Mouse (Mus musculus): ENCODE results near the gene Tubb4b. TPM values are rescaled to one million over a fixed set of nuclear protein-coding genes. Genes with fewer than 3 reads are reported as not detected.
A peak's percentile ranks its signal among the peaks of the same experiment; 100 is the strongest.

Tubb4b gene
- total and polyA plus RNA-seq, 3 experiments = 183 to 1,037 (median 979) TPM

GRCm38 (mm10) chr2:25234050-25234449 is 9.5 kb upstream of the Tubb4b start, which contains the start of gene Slc34a3:
TSS of gene Slc34a3 (minus strand) at chr2:25234364.
- Histone ChIP-seq H3K4me3 (ENCODE audit: control insufficient read depth in 1 of 2, insufficient read depth in 1 of 2, low read depth in 2 of 2, low read length in 2 of 2) (0 out of 4 replicates have a peak within 1 kb of the TSS, but pooled peaks of 1 of the 2 experiments have one; percentile 19), H3K4me1 (ENCODE audit: control insufficient read depth in 1 of 2, insufficient read depth in 2 of 2, low read length in 2 of 2) (peaks cover 6 to 29% of the 10 kb centered on the region in 2 experiments), H3K79me2 (ENCODE audit: control insufficient read depth, insufficient read depth, low read length, poor library complexity) (no peaks in the 10 kb centered on the region), H3K27ac (ENCODE audit: control insufficient read depth, low read depth, low read length) (no peak within 1 kb of the TSS), H3K9ac (ENCODE audit: control insufficient read depth, low read depth, low read length, poor library complexity, severe bottlenecking) (no peak within 1 kb of the TSS), H3K36me3 (ENCODE audit: control insufficient read depth in 1 of 2, insufficient read depth in 2 of 2, low read length in 2 of 2) (peaks cover 0 to 6% of the 10 kb centered on the region in 2 experiments; a peak in 2 of 4 replicates), H3K9me3 (replicated peaks; ENCODE audit: insufficient read depth, low read length) (no peaks in the 10 kb centered on the region), H3K27me3 (ENCODE audit: control insufficient read depth in 1 of 2, insufficient read depth in 2 of 2, low read length in 2 of 2) (no peaks in the 10 kb centered on the region)
- DNase-seq (ENCODE audit: low read depth, low spot score) = no peak
- no peak for TF ChIP-seq SMC3 (IDR thresholded peaks at IDR 0.05; ENCODE audit: low read depth, low read length)
- TF ChIP-seq MYB (IDR thresholded peaks at IDR 0.05; ENCODE audit: low read depth, low read length) = no peak
- no peak for TF ChIP-seq GABPA (IDR thresholded peaks at IDR 0.05; ENCODE audit: low read depth, low read length)
- TF ChIP-seq BHLHE40 (IDR thresholded peaks at IDR 0.05; ENCODE audit: borderline replicate concordance, low read depth, low read length) = no peak
- TF ChIP-seq TAL1 (IDR thresholded peaks at IDR 0.05; ENCODE audit: low read length) = no peak
- no peak for TF ChIP-seq TCF12 (IDR thresholded peaks at IDR 0.05; ENCODE audit: low read depth, low read length)
- no peak for TF ChIP-seq TBP (IDR thresholded peaks at IDR 0.05; ENCODE audit: low read depth, low read length)
- no peak for TF ChIP-seq EP300 (IDR thresholded peaks at IDR 0.05; ENCODE audit: low read depth in 1 of 2, low read length in 2 of 2)
- TF ChIP-seq MAFK (IDR thresholded peaks at IDR 0.05; ENCODE audit: borderline replicate concordance, low read depth, low read length) = no peak
- no peak for TF ChIP-seq MXI1 (IDR thresholded peaks at IDR 0.05; ENCODE audit: low read depth, low read length)
- TF ChIP-seq HCFC1 (IDR thresholded peaks at IDR 0.05; ENCODE audit: low read depth, low read length) = no peak
- TF ChIP-seq NELFE (IDR thresholded peaks at IDR 0.05; ENCODE audit: low read depth, low read length) = no peak
- no peak for TF ChIP-seq UBTF (IDR thresholded peaks at IDR 0.05; ENCODE audit: borderline replicate concordance, insufficient read depth, low read depth, low read length)
- no peak for TF ChIP-seq NRF1 (IDR thresholded peaks at IDR 0.05; ENCODE audit: insufficient read depth, low read depth, low read length, poor library complexity, severe bottlenecking)
- TF ChIP-seq JUND (IDR thresholded peaks at IDR 0.05; ENCODE audit: low read depth, low read length) = no peak
- no peak for TF ChIP-seq E2F4 (IDR thresholded peaks at IDR 0.05; ENCODE audit: borderline replicate concordance, low read depth, low read length)
- no peak for TF ChIP-seq MAX (IDR thresholded peaks at IDR 0.05; ENCODE audit: low read length)
- TF ChIP-seq RAD21 (IDR thresholded peaks at IDR 0.05; ENCODE audit: low read depth, low read length) = no peak

GRCm38 (mm10) chr2:25233421-25233820 is 8.9 kb upstream of the Tubb4b start:
- peaks cover 9 to 31% of the 10 kb centered on the region in 2 experiments for H3K4me1 ChIP-seq (ENCODE audit: control insufficient read depth in 1 of 2, insufficient read depth in 2 of 2, low read length in 2 of 2)
- H3K27ac ChIP-seq (ENCODE audit: control insufficient read depth, low read depth, low read length) = no peak overlapping the region
- no peak overlapping the region for H3K9ac ChIP-seq (ENCODE audit: control insufficient read depth, low read depth, low read length, poor library complexity, severe bottlenecking)
- TF ChIP-seq TCF12 (IDR thresholded peaks at IDR 0.05; ENCODE audit: low read depth, low read length) (peak; percentile 75), USF2 (IDR thresholded peaks at IDR 0.05; ENCODE audit: borderline replicate concordance in 1 of 2, insufficient read depth in 1 of 2, low read depth in 1 of 2, low read length in 2 of 2) (no peak), EP300 (IDR thresholded peaks at IDR 0.05; ENCODE audit: low read depth in 1 of 2, low read length in 2 of 2) (peak; percentile 50 to 71), TAL1 (IDR thresholded peaks at IDR 0.05; ENCODE audit: low read length) (peak; percentile 79), KAT2A (conservative IDR thresholded peaks at IDR 0.05; ENCODE audit: low read depth, low read length) (no peak), RCOR1 (IDR thresholded peaks at IDR 0.05; ENCODE audit: low read depth, low read length) (0 out of 2 replicates have a peak, but pooled peaks have one; percentile 27), ZNF384 (IDR thresholded peaks at IDR 0.05; ENCODE audit: low read depth, low read length) (no peak), ETS1 (IDR thresholded peaks at IDR 0.05; ENCODE audit: low read depth, low read length) (peak; percentile 75), POLR2A (IDR thresholded peaks at IDR 0.05; ENCODE audit: control insufficient read depth in 1 of 2, insufficient read depth in 1 of 2, low read depth in 1 of 2, low read length in 2 of 2, poor library complexity in 1 of 2) (no peak), SIN3A (IDR thresholded peaks at IDR 0.05; ENCODE audit: low read length) (0 out of 2 replicates have a peak, but pooled peaks have one; percentile 25), ELF1 (IDR thresholded peaks at IDR 0.05; ENCODE audit: low read depth, low read length) (no peak)
- no peaks in the 10 kb centered on the region for H3K27me3 ChIP-seq (ENCODE audit: control insufficient read depth in 1 of 2, insufficient read depth in 2 of 2, low read length in 2 of 2)
- peak; percentile 80 for DNase-seq (ENCODE audit: low read depth, low spot score)
- peaks cover 0 to 8% of the 10 kb centered on the region in 2 experiments; a peak in 2 of 4 replicates for H3K36me3 ChIP-seq (ENCODE audit: control insufficient read depth in 1 of 2, insufficient read depth in 2 of 2, low read length in 2 of 2)
- H3K79me2 ChIP-seq (ENCODE audit: control insufficient read depth, insufficient read depth, low read length, poor library complexity) = no peaks in the 10 kb centered on the region; the same call in 1 of the 2 replicates
- no peaks in the 10 kb centered on the region for H3K9me3 ChIP-seq (replicated peaks; ENCODE audit: insufficient read depth, low read length)
- H3K4me3 ChIP-seq (ENCODE audit: control insufficient read depth in 1 of 2, insufficient read depth in 1 of 2, low read depth in 2 of 2, low read length in 2 of 2) = 0 out of 4 replicates have a peak overlapping the region, but pooled peaks of 1 of the 2 experiments have one; percentile 19
